Mouse (Mus musculus) cerebellum, adult 8-10 months (tissue): ENCODE results near the gene Rasal1.
A peak's percentile ranks its signal among the peaks of the same experiment; 100 is the strongest.

Experiments
- DNase-seq: peaks from one replicate; pipeline ENCODE4 v3.0.0; 2022

Rasal1 gene

DNA sequence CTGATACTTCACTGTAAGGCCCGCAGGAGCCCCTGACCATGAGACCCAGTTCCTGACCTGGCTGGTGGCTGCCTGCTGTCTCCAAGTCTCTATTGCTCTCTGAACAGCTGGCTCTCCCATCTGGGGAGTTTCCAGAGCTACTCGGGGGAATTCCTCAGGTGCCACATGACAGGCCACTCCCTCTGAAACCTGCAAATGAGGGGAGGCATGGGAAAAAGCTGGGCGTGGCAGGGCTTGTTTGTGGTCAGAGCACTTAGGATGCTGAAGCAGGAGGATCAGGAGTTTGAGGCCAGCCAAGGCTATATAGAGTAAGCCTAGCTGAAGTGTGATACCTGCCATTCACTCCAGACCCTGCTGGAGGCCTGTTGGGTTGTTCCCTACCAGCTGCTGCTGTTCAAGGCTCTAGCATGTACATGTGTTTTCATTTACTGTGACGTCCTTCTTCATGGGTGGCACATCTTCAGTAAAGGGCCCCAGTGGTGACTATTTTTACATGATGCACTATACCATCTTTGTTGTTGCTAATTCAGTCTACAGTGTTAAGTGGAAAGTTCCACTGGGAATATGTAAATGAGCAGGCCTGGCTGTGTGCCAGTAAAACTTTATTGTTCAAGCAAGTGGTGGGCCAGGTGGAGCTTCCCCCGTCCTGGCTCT is 26.3 kb upstream of the Rasal1 start:
- no peak for DNase-seq

DNA sequence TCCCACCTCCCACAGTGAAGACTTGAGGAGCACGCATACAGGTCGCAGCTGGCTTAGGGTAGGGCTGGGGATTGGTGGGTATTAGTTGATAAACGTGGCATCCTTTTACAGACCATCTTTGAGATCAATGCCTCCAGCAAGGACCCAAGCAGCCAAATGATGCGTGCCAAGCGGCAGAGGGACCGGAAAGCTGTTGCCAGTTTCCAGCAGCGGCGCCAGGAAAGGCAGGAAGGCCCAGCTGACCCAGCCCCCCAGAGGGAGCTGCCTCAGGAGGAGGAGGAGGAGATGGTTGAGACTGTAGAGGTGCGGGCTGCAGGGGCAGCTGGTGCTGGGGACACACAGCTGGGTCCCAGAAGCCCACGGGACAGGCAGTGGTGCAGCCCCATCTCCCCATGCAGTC is 24.2 kb upstream of the Rasal1 start:
- DNase-seq, result no peak

DNA sequence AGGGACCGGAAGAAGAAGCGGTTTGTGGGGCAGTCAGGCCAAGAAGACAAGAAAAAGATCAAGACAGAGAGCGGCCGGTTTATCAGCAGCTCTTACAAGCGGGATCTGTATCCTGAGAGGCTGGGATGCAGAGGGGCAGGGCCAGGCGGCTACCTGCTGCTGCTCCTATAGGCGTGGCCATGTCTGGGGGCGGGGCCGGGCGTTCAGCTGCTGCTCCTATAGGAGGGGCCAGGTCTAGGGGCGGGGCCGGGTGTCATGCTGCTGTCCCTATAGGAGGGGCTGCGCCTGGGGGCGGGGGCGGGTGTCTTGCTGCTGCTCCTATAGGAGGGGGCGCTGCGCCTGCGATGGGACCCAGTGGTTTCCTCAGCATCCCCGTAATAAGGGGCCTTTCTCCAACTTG is 22.2 kb upstream of the Rasal1 start:
- DNase-seq, result no peak

DNA sequence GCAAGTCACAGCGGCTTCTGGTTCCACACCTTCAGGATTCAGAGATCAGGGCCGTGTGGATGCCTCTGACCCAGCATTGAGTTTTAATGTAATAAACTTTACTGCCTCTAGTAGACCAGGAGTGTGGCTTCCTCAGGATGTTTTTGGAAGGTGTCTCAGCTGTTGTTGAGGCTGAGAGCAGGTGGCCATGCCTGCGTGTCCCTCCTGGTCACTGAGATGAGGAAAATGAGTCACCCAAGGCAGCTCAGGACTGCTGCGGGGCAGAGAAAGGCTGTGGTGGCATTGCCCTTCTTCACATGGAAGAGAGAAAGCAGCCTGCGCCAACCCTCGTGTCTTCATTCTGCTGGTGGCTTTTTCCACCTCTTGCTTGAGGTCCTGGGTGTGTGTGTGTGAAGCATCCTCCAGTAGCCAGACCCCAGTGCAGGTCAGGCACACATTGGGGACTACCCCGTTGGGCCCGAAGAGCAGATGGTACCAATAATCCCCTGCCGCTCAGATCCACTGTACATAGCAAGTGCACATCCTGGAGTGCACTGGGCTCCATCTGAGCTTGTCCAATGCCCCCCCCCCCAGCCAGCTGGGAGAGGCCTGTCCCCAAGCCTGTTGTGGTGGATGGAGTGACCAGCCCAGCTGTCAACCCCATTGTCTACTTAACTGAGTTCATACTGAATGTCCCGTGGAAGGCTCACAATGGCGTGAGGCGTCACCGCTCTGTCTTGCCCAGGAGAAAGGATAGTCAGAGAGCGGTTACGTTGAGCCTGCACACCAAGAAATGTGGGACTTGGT is 20.9 kb upstream of the Rasal1 start:
- no peak for DNase-seq

DNA sequence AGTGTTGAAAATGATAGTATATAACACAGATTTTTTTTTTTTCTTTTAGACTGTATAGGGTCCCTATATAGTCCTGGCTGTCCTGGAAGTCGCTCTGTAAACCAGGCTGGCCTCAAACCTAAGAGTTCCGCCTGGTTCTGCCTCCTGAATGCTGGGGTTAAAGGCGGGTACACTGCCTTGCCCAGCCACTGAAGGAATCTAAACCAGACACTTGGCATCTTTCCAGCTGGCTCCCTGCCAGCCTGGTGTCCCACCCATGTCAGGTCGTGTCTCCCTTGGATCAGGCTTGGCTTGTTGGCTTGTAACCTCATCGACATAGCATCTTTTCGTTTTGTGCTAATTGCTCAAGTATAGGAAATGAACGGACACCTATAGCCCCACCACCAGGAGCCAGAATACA is 20.0 kb upstream of the Rasal1 start:
- no peak for DNase-seq

DNA sequence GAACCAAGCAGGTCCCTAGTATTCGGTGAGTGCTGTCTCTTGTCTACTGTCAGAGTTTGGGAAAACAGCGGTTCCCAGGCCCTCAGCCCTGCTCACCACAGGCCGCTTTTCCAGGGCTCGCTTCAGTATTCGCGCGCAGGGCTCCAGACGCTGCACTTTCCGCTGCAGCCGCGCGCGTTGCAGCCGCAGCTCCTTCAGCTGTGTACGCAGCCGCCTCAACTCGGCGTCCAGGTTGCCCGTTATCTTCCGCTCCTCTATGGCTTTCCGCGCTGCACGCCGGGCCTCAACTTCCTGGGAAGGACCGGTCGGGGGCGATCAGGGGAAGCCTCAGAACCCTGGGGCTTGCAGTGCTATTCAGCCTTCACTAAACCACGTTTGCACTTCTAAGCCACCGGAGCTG is 17.5 kb upstream of the Rasal1 start:
- DNase-seq, result no peak

DNA sequence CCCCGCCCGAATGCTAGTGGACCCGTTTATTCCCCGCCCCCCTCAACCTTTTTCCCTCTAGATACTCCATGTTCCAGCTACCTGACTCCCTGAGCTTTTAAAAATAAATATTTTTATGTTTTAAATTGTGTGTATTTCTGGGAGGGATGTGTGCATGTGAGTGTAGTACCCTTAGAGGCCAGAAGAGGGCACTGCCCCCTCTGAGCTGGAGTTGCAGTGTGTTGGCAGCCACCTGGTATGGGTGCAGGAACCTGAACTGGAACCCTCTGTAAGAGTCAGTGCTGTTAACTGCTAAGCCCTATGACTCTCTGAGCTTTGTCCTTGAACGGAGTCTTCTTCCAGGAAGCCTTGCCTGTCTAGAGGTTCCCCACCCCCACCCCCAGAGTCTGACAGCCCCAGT is 16.7 kb upstream of the Rasal1 start:
- DNase-seq, result no peak

DNA sequence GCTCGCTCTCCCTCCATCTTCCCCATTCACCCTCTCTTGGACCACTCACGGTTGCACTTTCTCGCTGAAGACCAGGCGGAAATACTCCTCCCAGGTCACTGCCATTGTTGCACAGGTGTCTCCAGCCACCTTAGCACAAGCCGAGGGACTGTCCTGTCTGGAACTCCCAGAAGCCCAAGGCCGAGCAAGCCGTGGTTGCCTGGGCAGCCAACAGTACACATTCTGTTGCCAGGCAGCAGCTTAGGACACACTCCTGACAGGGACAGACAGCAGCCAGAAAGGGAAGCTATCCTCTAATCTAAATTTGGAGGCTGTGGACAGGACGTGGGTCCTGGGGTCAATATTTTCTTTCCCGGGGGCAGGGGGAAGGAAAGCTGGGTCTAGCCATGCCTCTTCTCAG is 14.5 kb upstream of the Rasal1 start, which contains the start of gene Cfap73:
TSS of gene Cfap73 (minus strand) at position 105 of the 400 bp plus-strand sequence.
- no peak for DNase-seq

DNA sequence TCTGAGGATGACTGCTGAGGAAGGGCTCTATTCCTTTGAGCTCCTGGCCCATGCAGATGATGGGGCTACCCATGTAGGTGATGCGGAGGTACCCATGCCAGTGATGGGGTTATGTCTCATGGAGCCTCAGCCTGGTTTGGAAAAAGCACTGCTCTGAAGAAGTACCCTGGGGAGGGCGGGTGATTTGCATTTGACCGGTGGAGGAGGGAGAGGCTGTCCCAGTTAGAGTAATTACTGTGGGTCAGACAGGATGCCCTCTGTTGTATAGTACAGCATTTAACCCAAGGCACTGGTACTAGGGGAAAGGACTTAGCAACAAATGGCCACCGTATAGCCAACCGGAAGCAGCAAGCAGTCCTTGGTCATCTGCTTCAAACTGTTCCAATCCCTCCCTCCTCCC is 13.8 kb upstream of the Rasal1 start:
- no peak for DNase-seq

DNA sequence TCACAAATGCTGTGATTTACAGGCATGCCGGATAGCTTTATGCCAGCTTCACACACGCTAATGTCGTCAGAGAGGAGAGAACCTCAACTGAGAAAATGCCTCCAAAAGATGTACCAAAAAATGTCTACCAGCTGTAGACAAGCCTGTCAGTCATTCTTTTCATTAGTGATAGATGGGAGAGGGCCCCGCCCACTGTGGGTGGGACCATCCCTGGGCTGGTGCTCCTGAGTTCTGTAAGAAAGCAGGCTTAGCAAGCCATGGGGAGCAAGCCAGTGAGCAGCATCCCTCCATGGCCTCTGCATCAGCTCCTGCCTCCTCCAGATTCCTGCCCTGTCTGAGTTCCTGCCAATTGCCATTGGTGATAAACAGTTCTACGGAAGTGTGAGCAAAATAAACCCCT is 13.0 kb upstream of the Rasal1 start:
- DNase-seq, result no peak

DNA sequence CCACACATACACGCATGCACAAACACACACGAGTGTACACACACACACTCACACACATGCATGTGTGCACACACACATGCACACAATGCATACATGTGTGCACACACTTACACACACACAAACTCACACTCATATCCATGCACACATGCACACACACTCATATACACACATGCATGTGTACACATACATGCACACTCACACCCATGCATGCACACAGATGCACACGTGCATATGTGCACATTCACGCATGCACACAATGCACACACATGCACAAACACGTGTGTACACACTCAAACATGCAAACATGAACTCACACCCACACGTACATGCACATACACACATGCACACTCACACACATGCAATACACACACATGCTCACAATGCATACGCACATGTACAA is 8.5 kb upstream of the Rasal1 start:
- DNase-seq, result no peak

DNA sequence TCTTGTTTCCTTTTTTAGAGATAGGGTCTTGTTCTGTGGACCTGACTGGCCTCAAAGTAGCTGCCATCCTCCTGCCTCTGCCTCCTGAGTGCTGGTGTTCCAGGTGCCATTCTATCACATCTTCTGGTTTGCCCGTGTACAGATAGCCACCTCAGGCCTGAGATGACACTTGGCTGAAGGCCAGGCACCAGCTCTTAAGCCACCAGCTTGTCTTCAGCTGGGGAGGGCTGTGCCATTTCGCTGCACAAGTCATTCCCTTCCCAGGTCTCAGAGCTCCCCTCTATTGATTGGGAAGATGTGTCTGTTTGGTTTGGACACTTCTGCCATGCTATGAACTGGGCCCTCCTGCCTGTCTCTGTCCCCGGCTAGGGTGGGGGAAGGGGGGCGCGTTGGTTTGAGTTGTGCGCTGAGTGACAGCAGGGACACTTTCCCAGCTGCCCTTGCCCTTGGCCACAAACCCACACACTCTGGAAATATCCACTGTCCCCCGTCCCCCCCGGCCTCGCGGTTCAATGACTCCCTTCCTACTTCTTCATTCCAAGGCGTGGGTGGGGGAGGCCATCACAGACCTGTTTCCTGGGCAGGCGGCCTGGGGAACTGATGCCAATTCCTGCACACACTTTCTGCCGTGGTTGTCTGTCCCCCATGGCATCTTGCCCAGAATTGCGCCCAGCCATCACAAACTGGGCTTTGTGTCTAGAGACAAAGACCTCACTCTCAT is 5.1 kb upstream of the Rasal1 start:
- peak; percentile 59 for DNase-seq

DNA sequence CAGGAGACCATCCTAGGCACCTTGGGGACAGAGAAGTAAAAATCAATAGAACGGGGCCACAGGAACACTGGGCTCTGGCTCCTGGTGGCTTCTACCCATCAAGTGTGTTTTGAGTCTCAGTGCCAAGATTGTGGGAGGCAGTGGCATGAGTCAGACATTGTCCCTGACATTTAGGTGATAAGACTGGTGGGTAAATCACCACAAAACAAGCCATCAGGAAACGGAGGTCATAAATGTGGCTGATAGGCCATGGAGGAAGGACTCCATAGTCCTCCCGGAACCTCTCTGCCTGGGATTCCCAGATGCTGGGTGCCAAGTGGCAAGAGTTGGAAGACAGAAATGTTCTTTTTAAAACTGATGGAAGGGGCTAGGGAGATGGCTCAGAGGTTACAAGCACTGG is 4.4 kb upstream of the Rasal1 start:
- no peak for DNase-seq

DNA sequence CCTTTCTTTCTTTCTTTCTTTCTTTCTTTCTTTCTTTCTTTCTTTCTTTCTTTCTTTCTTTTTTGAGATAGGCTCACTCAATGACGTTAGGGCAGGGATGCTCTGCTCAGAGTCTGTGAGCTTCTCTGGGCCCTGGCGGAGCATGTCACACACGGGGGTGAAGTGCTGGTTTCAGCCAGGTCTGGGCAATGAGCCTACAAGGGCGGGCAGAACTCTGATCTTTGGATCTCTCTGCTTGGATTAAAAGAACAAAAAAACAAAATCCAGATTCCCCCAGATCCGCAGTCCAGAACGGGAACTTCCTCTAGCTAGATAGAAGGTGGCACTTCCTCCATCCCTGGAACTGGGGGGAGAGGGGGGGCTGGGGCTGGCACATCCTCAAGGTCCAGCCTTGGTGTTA is 2.8 kb upstream of the Rasal1 start:
- no peak for DNase-seq

DNA sequence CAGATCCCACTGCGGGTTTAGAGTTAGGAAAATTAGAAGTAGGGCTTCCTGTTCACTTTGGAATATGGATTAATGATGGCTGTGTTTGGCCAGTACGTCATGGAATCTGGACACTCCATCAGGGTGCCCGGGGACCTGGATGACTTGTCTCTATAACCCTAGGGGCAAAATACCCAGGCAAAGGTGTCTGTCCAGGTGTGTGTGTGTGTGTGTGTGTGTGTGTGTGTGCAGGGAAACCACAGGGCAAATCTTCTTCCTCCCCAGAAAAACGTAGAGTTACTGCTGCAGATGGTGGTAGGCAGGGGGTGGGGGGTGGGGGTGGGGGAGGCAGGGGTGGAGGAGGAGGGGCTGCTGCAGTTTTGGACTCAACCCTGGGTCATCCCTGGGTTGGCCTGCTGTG is 1.3 kb upstream of the Rasal1 start:
- no peak for DNase-seq

DNA sequence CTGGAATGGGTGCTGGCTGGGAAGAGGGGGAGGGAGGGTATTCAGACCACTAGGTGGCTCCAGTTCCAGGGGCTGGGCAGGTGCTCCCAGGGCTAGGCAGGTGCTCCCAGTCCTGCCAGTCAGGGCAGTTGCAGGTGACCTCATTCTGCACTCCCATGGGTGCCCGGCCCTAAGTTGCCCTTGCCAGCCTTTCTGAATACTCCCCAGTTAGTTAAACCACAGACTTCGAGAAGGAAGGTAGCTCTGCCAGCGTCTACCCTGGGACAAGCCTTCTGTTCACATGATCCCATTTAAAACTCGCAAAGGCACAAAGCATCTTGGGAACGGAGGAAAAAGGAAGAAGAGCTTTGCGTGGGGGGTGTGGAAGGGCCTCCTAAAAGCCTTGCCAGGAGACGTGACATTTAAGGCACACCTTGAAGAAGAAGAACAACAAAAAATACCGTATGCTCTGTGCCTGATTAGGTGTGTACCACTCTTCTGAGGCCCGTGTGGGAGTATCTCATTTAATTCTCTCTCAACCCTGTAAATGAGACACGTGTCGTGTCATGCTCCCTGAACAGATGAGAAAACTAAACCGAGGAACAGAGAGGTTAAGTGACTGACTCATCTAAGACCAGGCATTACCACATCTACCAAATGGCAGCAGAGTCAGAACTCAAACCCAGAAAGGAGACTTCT is 659 bp upstream of the Rasal1 start:
- DNase-seq, result no peak

DNA sequence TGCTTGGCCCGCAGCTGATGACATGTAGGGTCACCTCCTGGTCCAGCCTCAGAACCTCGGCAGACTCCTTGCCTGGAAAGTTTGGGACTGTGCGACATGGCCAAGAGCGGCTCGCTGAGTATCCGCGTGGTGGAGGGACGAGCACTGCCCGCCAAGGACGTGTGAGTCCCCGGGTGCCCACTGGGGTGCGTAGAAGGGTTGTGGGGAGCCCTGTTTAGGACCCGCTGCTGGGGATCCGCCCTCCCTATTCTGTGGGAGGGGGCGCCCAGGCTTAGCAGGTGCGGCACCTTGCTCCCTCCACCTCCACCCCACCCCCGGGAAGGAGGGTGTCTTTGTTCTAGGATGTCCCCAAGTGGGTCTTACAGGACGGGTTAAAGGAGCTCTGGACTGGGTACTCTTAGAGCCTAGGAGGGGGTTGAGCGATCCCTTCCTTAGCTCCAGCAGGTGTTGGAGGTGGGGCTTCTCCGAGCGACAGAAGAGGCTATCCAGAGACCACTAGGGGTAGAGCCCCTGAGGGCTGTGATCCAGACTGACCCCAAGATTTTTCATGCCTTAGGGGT is 842 bp downstream of the Rasal1 start:
- no peak for DNase-seq

DNA sequence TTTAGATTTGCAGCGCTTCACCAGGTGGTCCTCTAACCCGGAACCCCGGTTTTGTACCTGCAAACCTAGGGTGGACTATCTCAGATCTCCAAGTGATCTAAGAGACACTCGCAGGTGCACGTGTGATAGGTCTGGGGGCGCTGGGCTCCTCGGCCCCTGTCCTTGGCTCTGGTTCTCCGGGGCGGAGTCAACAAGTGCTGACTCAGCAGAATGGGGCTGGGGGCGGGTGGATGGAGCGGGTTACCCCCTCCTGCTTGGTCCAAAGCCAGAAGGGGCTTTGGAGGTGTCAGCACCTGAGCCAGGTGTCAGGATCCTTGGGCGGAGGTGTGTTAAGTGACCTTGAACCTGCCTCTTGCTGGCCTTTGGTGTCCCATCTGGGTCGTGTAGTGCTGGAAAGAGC is 1.3 kb downstream of the Rasal1 start:
- DNase-seq, result no peak

DNA sequence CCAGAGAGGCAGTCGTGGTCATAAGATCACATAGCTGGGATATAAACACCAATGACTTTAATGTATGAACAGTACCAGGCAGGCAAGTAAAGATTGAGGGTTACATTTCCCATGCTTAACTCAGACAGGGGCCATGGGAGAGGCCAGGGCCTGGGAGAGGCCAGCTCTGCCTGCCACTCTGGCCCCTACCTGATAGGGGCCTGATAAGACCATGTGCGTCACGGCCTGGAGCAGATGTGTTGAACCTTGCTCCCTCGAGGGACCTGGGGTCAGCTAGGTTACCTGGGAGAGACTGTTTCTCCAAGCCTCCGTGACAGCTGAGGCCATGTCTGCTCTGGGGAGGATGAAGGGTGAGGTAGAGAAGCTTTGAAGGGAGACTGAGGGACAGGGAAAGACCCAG is 2.6 kb downstream of the Rasal1 start:
- DNase-seq, result no peak

DNA sequence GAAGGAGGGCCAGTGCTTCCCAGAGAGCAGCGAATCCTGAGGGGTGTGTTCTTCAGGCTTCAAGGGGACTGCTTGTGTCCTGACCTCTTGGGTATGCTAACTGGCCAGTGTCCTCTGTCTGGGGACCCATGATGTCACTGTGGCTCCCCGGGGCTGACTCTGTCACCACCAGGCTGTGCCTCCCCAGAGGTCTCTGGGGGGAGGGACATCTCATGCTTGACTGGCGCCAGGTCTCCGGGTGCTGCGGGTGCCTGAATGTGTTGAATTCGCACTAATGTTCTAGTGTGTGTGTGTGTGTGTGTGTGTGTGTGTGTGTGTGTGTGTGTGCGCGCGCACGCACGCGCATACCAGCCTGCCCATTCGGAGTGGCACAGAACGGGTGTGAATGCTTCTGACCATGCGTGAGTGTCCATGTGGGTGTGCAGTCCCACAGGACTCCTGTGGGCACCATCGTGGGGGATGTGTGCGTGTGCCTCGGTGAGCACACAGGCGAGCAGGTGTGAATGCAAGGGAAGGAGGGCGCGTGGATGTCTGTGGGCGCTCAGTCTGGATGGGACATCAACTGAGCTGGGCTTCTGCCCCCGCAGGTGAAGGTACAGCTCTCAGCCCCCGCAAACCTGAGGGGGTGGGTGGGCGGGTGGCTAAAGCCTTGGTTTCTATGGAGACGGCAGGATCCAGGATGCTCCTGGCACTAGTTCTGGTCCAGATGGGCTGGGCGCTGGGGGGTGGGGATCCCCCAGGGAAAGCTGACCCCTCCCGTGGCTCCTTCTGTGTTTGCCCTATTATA is 4.5 kb downstream of the Rasal1 start:
- no peak for DNase-seq

DNA sequence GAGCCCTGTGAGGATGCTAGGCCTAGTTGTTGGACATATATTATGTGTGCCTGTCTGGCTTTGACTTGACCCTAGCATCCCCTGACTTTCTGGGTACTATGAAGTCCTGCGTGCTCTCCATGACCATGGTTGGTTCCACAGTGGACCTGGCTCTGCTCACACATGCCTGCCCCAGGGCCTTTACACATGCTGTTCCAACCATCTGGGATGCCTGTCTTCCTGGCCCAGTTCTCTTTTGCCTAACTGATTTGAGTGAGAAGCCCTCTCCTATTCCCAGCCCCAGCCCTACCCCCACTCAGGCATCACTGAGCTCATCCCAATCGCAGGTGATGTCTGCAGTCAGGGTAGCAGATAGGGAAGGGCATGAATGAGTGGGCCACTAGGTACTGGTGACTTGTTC is 5.3 kb downstream of the Rasal1 start:
- no peak for DNase-seq

DNA sequence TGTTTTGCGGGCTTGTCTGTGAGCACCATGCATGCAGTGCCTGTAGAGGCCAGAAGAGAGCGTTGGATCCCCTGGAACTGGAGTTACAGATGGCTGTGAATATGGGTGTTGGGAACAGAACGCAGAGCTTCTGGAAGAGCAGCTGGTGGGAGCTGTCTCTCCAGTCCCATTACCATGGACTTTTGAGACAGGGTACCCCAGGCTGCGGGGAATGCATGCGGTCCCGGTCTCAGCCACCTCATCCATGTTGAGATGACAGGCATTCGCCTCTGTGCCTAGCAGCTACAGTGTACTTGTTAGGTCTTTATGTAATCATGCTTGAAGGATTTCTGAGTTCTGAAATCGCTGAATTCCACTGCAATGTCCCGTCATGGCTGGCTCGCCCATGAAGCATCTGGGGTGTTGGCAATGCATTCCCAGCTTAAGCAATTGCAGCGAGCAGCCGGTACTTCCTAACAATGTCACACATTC is 7.7 kb downstream of the Rasal1 start:
- no peak for DNase-seq
